Mouse (Mus musculus): ENCODE results near the gene Aifm3. TPM values are rescaled to one million over a fixed set of nuclear protein-coding genes. Genes with fewer than 3 reads are reported as not detected.
"Not testable (repeated sequence)": the region's sequence is repeated elsewhere in the genome, so short reads cannot be mapped to it uniquely, and the experiment has no call there.

Gene Aifm3
- polyA plus RNA-seq, 1 experiment from 2014 or later, result 0.55 TPM

GRCm38 (mm10) chr16:17502681-17503080 is 13.3 kb downstream of the Aifm3 start:
- no peak overlapping the region for H3K9ac ChIP-seq (replicated peaks)
- H3K4me3 ChIP-seq (replicated peaks), result no peak overlapping the region
- no peaks in the 10 kb centered on the region for H3K27me3 ChIP-seq
- H3K4me2 ChIP-seq, result no peak overlapping the region
- H3K4me1 ChIP-seq (replicated peaks), result peaks cover 5% of the 10 kb centered on the region
- H3K36me3 ChIP-seq, result no peaks in the 10 kb centered on the region
- ATAC-seq (ENCODE audit: insufficient number of reproducible peaks, insufficient read depth, low FRiP score, low TSS enrichment, low read depth), result no peak
- no peak overlapping the region for H3K27ac ChIP-seq
- 76% methylated on average over 4 of the region's 4 CpGs for WGBS
- no peaks in the 10 kb centered on the region for H3K9me3 ChIP-seq

- WGBS, result 79% methylated on average over 5 of the region's 5 CpGs
- no peaks in the 10 kb centered on the region for H3K9me3 ChIP-seq
- H3K27ac ChIP-seq, result no peak overlapping the region
- peaks cover 12% of the 10 kb centered on the region for H3K4me1 ChIP-seq (replicated peaks)
- no peak overlapping the region for H3K4me2 ChIP-seq
- no peak overlapping the region for H3K4me3 ChIP-seq (replicated peaks)
- H3K27me3 ChIP-seq, result no peaks in the 10 kb centered on the region
- peaks cover 15% of the 10 kb centered on the region for H3K36me3 ChIP-seq
- ATAC-seq (ENCODE audit: insufficient number of reproducible peaks, insufficient read depth, low FRiP score, low TSS enrichment, low read depth), result no peak
- H3K9ac ChIP-seq (replicated peaks), result no peak overlapping the region
Measured at GRCm38 (mm10) chr16:17507018-17507552, 17.7 kb downstream of the Aifm3 start.

- not testable (repeated sequence) for ATAC-seq (ENCODE audit: insufficient number of reproducible peaks, insufficient read depth, low FRiP score, low TSS enrichment, low read depth); H3K27me3 ChIP-seq; H3K9me3 ChIP-seq
- Histone ChIP-seq H3K36me3 (peaks cover 24% of the 10 kb centered on the region), H3K4me3 (replicated peaks) (peak overlapping the region; percentile 74), H3K27ac (peak overlapping the region; percentile 78), H3K4me2 (peak overlapping the region; percentile 67), H3K9ac (replicated peaks) (peak overlapping the region; percentile 81), H3K4me1 (replicated peaks) (peaks cover 12% of the 10 kb centered on the region)
- 30% methylated on average over 3 of the region's 3 CpGs for WGBS
Measured at GRCm38 (mm10) chr16:17508031-17508430, 18.6 kb downstream of the Aifm3 start.

GRCm38 (mm10) chr16:17508546-17509239 is 19.3 kb downstream of the Aifm3 start, which contains the start of gene Lztr1:
Lztr1 (plus strand) TSS chr16:17508688.
- no peaks in the 10 kb centered on the region for H3K27me3 ChIP-seq
- peak within 1 kb of the TSS; percentile 67 for H3K4me2 ChIP-seq
- H3K9ac ChIP-seq (replicated peaks), result peak within 1 kb of the TSS; percentile 81
- peak; percentile 95 for ATAC-seq (ENCODE audit: insufficient number of reproducible peaks, insufficient read depth, low FRiP score, low TSS enrichment, low read depth)
- peaks cover 31% of the 10 kb centered on the region for H3K36me3 ChIP-seq
- under 1% methylated on average over 50 of the region's 50 CpGs for WGBS
- H3K4me3 ChIP-seq (replicated peaks), result peak within 1 kb of the TSS; percentile 74
- H3K27ac ChIP-seq, result peak within 1 kb of the TSS; percentile 78
- H3K9me3 ChIP-seq, result no peaks in the 10 kb centered on the region
- H3K4me1 ChIP-seq (replicated peaks), result peaks cover 12% of the 10 kb centered on the region

- peak overlapping the region; percentile 81 for H3K9ac ChIP-seq (replicated peaks)
- peak overlapping the region; percentile 74 for H3K4me3 ChIP-seq (replicated peaks)
- peak overlapping the region; percentile 67 for H3K4me2 ChIP-seq
- H3K27ac ChIP-seq, result peak overlapping the region; percentile 78; the same call in 1 of the 2 replicates
- WGBS, result 12% methylated on average over 9 of the region's 9 CpGs
- peaks cover 12% of the 10 kb centered on the region for H3K4me1 ChIP-seq (replicated peaks)
- ATAC-seq (ENCODE audit: insufficient number of reproducible peaks, insufficient read depth, low FRiP score, low TSS enrichment, low read depth), result peak; percentile 13; the same call in 1 of the 2 replicates
- H3K27me3 ChIP-seq, result no peaks in the 10 kb centered on the region
- H3K9me3 ChIP-seq, result no peaks in the 10 kb centered on the region
- H3K36me3 ChIP-seq, result peaks cover 36% of the 10 kb centered on the region
Measured at GRCm38 (mm10) chr16:17509240-17509597, 19.8 kb downstream of the Aifm3 start.

- Histone ChIP-seq H3K9me3 (no peaks in the 10 kb centered on the region), H3K9ac (replicated peaks) (no peak overlapping the region), H3K4me1 (replicated peaks) (peaks cover 12% of the 10 kb centered on the region), H3K4me2 (peak overlapping the region; percentile 67), H3K36me3 (peaks cover 45% of the 10 kb centered on the region), H3K4me3 (replicated peaks) (peak overlapping the region; percentile 74), H3K27me3 (no peaks in the 10 kb centered on the region), H3K27ac (no peak overlapping the region)
- ATAC-seq (ENCODE audit: insufficient number of reproducible peaks, insufficient read depth, low FRiP score, low TSS enrichment, low read depth), result no peak
- 100% methylated on average over 2 of the region's 2 CpGs for WGBS
Measured at GRCm38 (mm10) chr16:17510143-17510542, 20.7 kb downstream of the Aifm3 start.

- H3K4me2 ChIP-seq, result 0 out of 2 replicates have a peak overlapping the region, but pooled peaks have one; percentile 67
- no peaks in the 10 kb centered on the region for H3K9me3 ChIP-seq
- H3K27ac ChIP-seq, result no peak overlapping the region
- H3K9ac ChIP-seq (replicated peaks), result no peak overlapping the region
- peaks cover 12% of the 10 kb centered on the region for H3K4me1 ChIP-seq (replicated peaks)
- no peaks in the 10 kb centered on the region for H3K27me3 ChIP-seq
- WGBS, result 87% methylated on average over 2 of the region's 2 CpGs
- no peak for ATAC-seq (ENCODE audit: insufficient number of reproducible peaks, insufficient read depth, low FRiP score, low TSS enrichment, low read depth)
- peaks cover 51% of the 10 kb centered on the region for H3K36me3 ChIP-seq
- no peak overlapping the region for H3K4me3 ChIP-seq (replicated peaks)
Measured at GRCm38 (mm10) chr16:17510686-17511085, 21.3 kb downstream of the Aifm3 start.

GRCm38 (mm10) chr16:17511431-17511830 is 22.0 kb downstream of the Aifm3 start:
- H3K4me2 ChIP-seq, result no peak overlapping the region
- no peaks in the 10 kb centered on the region for H3K27me3 ChIP-seq
- H3K4me3 ChIP-seq (replicated peaks), result no peak overlapping the region
- H3K27ac ChIP-seq, result no peak overlapping the region
- ATAC-seq (ENCODE audit: insufficient number of reproducible peaks, insufficient read depth, low FRiP score, low TSS enrichment, low read depth), result no peak
- 93% methylated on average over 4 of the region's 4 CpGs for WGBS
- H3K9me3 ChIP-seq, result no peaks in the 10 kb centered on the region
- no peak overlapping the region for H3K9ac ChIP-seq (replicated peaks)
- H3K36me3 ChIP-seq, result peaks cover 58% of the 10 kb centered on the region
- peaks cover 12% of the 10 kb centered on the region for H3K4me1 ChIP-seq (replicated peaks)

GRCm38 (mm10) chr16:17518910-17519309 is 29.5 kb downstream of the Aifm3 start:
- WGBS, result 79% methylated on average over 2 of the region's 2 CpGs
- Histone ChIP-seq H3K27me3 (no peaks in the 10 kb centered on the region), H3K9ac (replicated peaks) (no peak overlapping the region), H3K36me3 (peaks cover 98% of the 10 kb centered on the region), H3K4me2 (no peak overlapping the region), H3K4me1 (replicated peaks) (no peaks in the 10 kb centered on the region), H3K27ac (no peak overlapping the region), H3K4me3 (replicated peaks) (no peak overlapping the region), H3K9me3 (no peaks in the 10 kb centered on the region)
- ATAC-seq (ENCODE audit: insufficient number of reproducible peaks, insufficient read depth, low FRiP score, low TSS enrichment, low read depth), result no peak

GRCm38 (mm10) chr16:17524156-17524555 is 34.7 kb downstream of the Aifm3 start:
- WGBS, result 90% methylated on average over 11 of the region's 11 CpGs
- H3K27me3 ChIP-seq, result no peaks in the 10 kb centered on the region
- H3K27ac ChIP-seq, result no peak overlapping the region
- no peaks in the 10 kb centered on the region for H3K9me3 ChIP-seq
- peaks cover 98% of the 10 kb centered on the region for H3K36me3 ChIP-seq
- H3K9ac ChIP-seq (replicated peaks), result no peak overlapping the region
- H3K4me2 ChIP-seq, result no peak overlapping the region
- 0 out of 2 replicates have a peak, but pooled peaks cover 4% of the 10 kb centered on the region for H3K4me1 ChIP-seq (replicated peaks)
- no peak overlapping the region for H3K4me3 ChIP-seq (replicated peaks)
- no peak for ATAC-seq (ENCODE audit: insufficient number of reproducible peaks, insufficient read depth, low FRiP score, low TSS enrichment, low read depth)

GRCm38 (mm10) chr16:17525524-17525923 is 36.1 kb downstream of the Aifm3 start:
- peaks cover 14% of the 10 kb centered on the region for H3K4me1 ChIP-seq (replicated peaks)
- H3K9ac ChIP-seq (replicated peaks), result no peak overlapping the region
- ATAC-seq (ENCODE audit: insufficient number of reproducible peaks, insufficient read depth, low FRiP score, low TSS enrichment, low read depth), result no peak
- H3K9me3 ChIP-seq, result no peaks in the 10 kb centered on the region
- H3K27ac ChIP-seq, result no peak overlapping the region
- no peak overlapping the region for H3K4me2 ChIP-seq
- 82% methylated on average over 3 of the region's 3 CpGs for WGBS
- H3K4me3 ChIP-seq (replicated peaks), result no peak overlapping the region
- peaks cover 91% of the 10 kb centered on the region for H3K36me3 ChIP-seq
- H3K27me3 ChIP-seq, result no peaks in the 10 kb centered on the region

Data from limb, embryonic 12.5 days (tissue).